Mouse (Mus musculus): ENCODE measurements around the gene Gm20883. TPM values are rescaled to one million over a fixed set of nuclear protein-coding genes. Genes with fewer than 3 reads are reported as not detected.

Gene Gm20883
- not detected for total RNA-seq (2023)

GRCm38 (mm10) chrY:50607951-50608350, at the start of gene Gm20883:
Gene Gm20883, plus strand, starts transcription at chrY:50608251.

Data from CD8-positive naive resting alpha-beta T cell, adult 57 days (primary cell).